Mouse (Mus musculus) hindbrain, embryonic 14.5 days (tissue): ENCODE data around the gene Brat1. TPM values are rescaled to one million over a fixed set of nuclear protein-coding genes. Genes with fewer than 3 reads are reported as not detected.
A peak's percentile ranks its signal among the peaks of the same experiment; 100 is the strongest.

ENCODE experiments used
- ATAC-seq: fragments of 200-750 bp; cut with Nextera tagmentation; 2 replicates; pipeline ENCODE4 v1.8.0; 2017; ENCODE audit warnings: moderate number of reproducible peaks, mild to moderate bottlenecking, moderate TSS enrichment, moderate library complexity; ENCODE audit not compliant: low FRiP score
- DNase-seq: peaks from one replicate; pipeline ENCODE4 v3.0.0-alpha.2; 2015; ENCODE audit warnings: low spot score
- H3K27ac ChIP-seq: fragments of 300-500 bp; sonication (generic); 2 replicates; pipeline ENCODE4 v1.5.1; 2014; ENCODE audit warnings: mild to moderate bottlenecking, moderate library complexity
- H3K27me3 ChIP-seq: fragments of 300-500 bp; sonication (generic); 2 replicates; pipeline ENCODE4 v1.6.1; 2014; ENCODE audit warnings: mild to moderate bottlenecking, low read length, mixed read lengths; ENCODE audit not compliant: control insufficient read depth, insufficient read depth
- H3K36me3 ChIP-seq: fragments of 300-500 bp; sonication (generic); replicated peaks from 2 replicates; pipeline ENCODE4 v1.6.1; 2014; ENCODE audit not compliant: control insufficient read depth, insufficient read depth
- H3K4me1 ChIP-seq: fragments of 300-500 bp; sonication (generic); replicated peaks from 2 replicates; pipeline ENCODE4 v1.6.1; 2014; ENCODE audit warnings: antibody characterized with exemption, low read length, mixed read lengths; ENCODE audit not compliant: control insufficient read depth, insufficient read depth
- H3K4me2 ChIP-seq: fragments of 300-500 bp; sonication (generic); replicated peaks from 2 replicates; pipeline ENCODE4 v1.6.1; 2014; ENCODE audit warnings: mild to moderate bottlenecking, moderate library complexity
- H3K4me3 ChIP-seq: fragments of 300-500 bp; sonication (generic); replicated peaks from 2 replicates; pipeline ENCODE4 v1.5.1; 2014; ENCODE audit warnings: mild to moderate bottlenecking, low read length
- H3K9ac ChIP-seq: fragments of 300-500 bp; sonication (generic); 2 replicates; pipeline ENCODE4 v1.6.1; 2014
- H3K9me3 ChIP-seq: fragments of 300-500 bp; sonication (generic); 2 replicates; pipeline ENCODE4 v1.6.1; 2016; ENCODE audit warnings: low read length; ENCODE audit not compliant: control insufficient read depth
- WGBS: fragments of 180-500 bp; shearing (Covaris S2); extraction: QIAGEN DNeasy Blood & Tissue Kit; methylation state at CpG from one replicate; pipeline ENCODE4 v1.1.7; 2014; 5-methylcytosine and 5-hydroxymethylcytosine counted together
- polyA plus RNA-seq: library from polyadenylated mRNA; unstranded; fragments of >200 nt; fragmentation: Nextera tagmentation; extraction: Ambion mirVana; gene quantifications from 2 replicates; pipeline ENCODE4 v1.2.1, GENCODE M21; 2014

The Brat1 gene
- polyA plus RNA-seq, 1 experiment from 2014 or later = 19.1 TPM

- Histone ChIP-seq H3K4me1 (no peaks in the 10 kb centered on the region; the same call in 1 of the 2 replicates), H3K4me2 (peak overlapping the region; percentile 52), H3K36me3 (no peaks in the 10 kb centered on the region), H3K27me3 (peaks cover 23% of the 10 kb centered on the region), H3K9ac (no peak overlapping the region), H3K9me3 (no peaks in the 10 kb centered on the region), H3K27ac (no peak overlapping the region), H3K4me3 (peak overlapping the region; percentile 22)
- DNase-seq (peak; percentile 46), ATAC-seq (0 out of 2 replicates have a peak, but pooled peaks have one; percentile 24)
- WGBS = 2% methylated on average over 21 of the region's 22 CpGs
Measured at GRCm38 (mm10) chr5:140735297-140735696, 30.5 kb downstream of the Brat1 start.

- H3K9me3 ChIP-seq = no peaks in the 10 kb centered on the region
- H3K27ac ChIP-seq = no peak overlapping the region
- H3K36me3 ChIP-seq = no peaks in the 10 kb centered on the region
- 20% methylated on average over 12 of the region's 13 CpGs for WGBS
- ATAC-seq = no peak
- no peak for DNase-seq
- no peak overlapping the region for H3K9ac ChIP-seq
- peaks cover 23% of the 10 kb centered on the region for H3K27me3 ChIP-seq
- H3K4me2 ChIP-seq = peak overlapping the region; percentile 52; the same call in 1 of the 2 replicates
- no peaks in the 10 kb centered on the region; the same call in 1 of the 2 replicates for H3K4me1 ChIP-seq
- H3K4me3 ChIP-seq = no peak overlapping the region
Measured at GRCm38 (mm10) chr5:140736166-140736565, 31.4 kb downstream of the Brat1 start.

GRCm38 (mm10) chr5:140739813-140740212, 35.0 kb downstream of the Brat1 start:
- no peak overlapping the region for H3K4me2 ChIP-seq
- H3K36me3 ChIP-seq = no peaks in the 10 kb centered on the region
- H3K4me1 ChIP-seq = no peaks in the 10 kb centered on the region; the same call in 1 of the 2 replicates
- WGBS = 78% methylated on average over 12 of the region's 12 CpGs
- H3K9me3 ChIP-seq = no peaks in the 10 kb centered on the region
- no peak overlapping the region for H3K9ac ChIP-seq
- no peak overlapping the region for H3K27ac ChIP-seq
- H3K4me3 ChIP-seq = no peak overlapping the region
- DNase-seq (no peak), ATAC-seq (no peak)
- H3K27me3 ChIP-seq = peaks cover 20% of the 10 kb centered on the region

- Histone ChIP-seq H3K27ac (no peak overlapping the region), H3K4me3 (no peak overlapping the region), H3K27me3 (peaks cover 11% of the 10 kb centered on the region; the same call in 1 of the 2 replicates), H3K9ac (no peak overlapping the region), H3K4me1 (no peaks in the 10 kb centered on the region), H3K9me3 (no peaks in the 10 kb centered on the region), H3K4me2 (no peak overlapping the region), H3K36me3 (no peaks in the 10 kb centered on the region)
- ATAC-seq = no peak
- 69% methylated on average over 11 of the region's 11 CpGs for WGBS
- no peak for DNase-seq
Measured at GRCm38 (mm10) chr5:140741040-140741439, 36.2 kb downstream of the Brat1 start.

- H3K4me3 ChIP-seq = no peak overlapping the region
- H3K36me3 ChIP-seq = no peaks in the 10 kb centered on the region
- H3K9ac ChIP-seq = no peak overlapping the region
- no peaks in the 10 kb centered on the region for H3K9me3 ChIP-seq
- no peak for ATAC-seq
- H3K4me1 ChIP-seq = no peaks in the 10 kb centered on the region
- H3K27ac ChIP-seq = no peak overlapping the region
- no peak for DNase-seq
- H3K4me2 ChIP-seq = no peak overlapping the region
- H3K27me3 ChIP-seq = peaks cover 4% of the 10 kb centered on the region; the same call in 1 of the 2 replicates
Measured at GRCm38 (mm10) chr5:140741877-140742276, 37.1 kb downstream of the Brat1 start.

GRCm38 (mm10) chr5:140743706-140744131, 38.9 kb downstream of the Brat1 start:
- Histone ChIP-seq H3K4me1 (no peaks in the 10 kb centered on the region), H3K36me3 (no peaks in the 10 kb centered on the region), H3K9ac (no peak overlapping the region), H3K27ac (no peak overlapping the region), H3K9me3 (no peaks in the 10 kb centered on the region), H3K27me3 (no peaks in the 10 kb centered on the region), H3K4me2 (no peak overlapping the region), H3K4me3 (no peak overlapping the region)
- 27% methylated on average over 12 of the region's 12 CpGs for WGBS
- ATAC-seq (peak; percentile 64; the same call in 1 of the 2 replicates), DNase-seq (no peak)

- no peak for ATAC-seq
- H3K27ac ChIP-seq = no peak overlapping the region
- H3K4me3 ChIP-seq = no peak overlapping the region
- H3K27me3 ChIP-seq = no peaks in the 10 kb centered on the region
- H3K9ac ChIP-seq = no peak overlapping the region
- no peaks in the 10 kb centered on the region; the same call in 1 of the 2 replicates for H3K4me1 ChIP-seq
- H3K36me3 ChIP-seq = no peaks in the 10 kb centered on the region
- WGBS = 84% methylated on average over 10 of the region's 10 CpGs
- H3K9me3 ChIP-seq = no peaks in the 10 kb centered on the region
- no peak overlapping the region for H3K4me2 ChIP-seq
- DNase-seq = no peak
Measured at GRCm38 (mm10) chr5:140748425-140748824, 43.6 kb downstream of the Brat1 start.

- ATAC-seq = peak; percentile 75
- no peaks in the 10 kb centered on the region for H3K36me3 ChIP-seq
Measured at GRCm38 (mm10) chr5:140749062-140749875, 44.5 kb downstream of the Brat1 start.

GRCm38 (mm10) chr5:140750925-140751324, 46.1 kb downstream of the Brat1 start:
- 0% methylated on average over 1 of the region's 2 CpGs for WGBS
- Histone ChIP-seq H3K36me3 (no peaks in the 10 kb centered on the region), H3K9me3 (no peaks in the 10 kb centered on the region), H3K4me3 (no peak overlapping the region), H3K4me2 (no peak overlapping the region), H3K27me3 (no peaks in the 10 kb centered on the region), H3K4me1 (no peaks in the 10 kb centered on the region; the same call in 1 of the 2 replicates), H3K27ac (no peak overlapping the region), H3K9ac (no peak overlapping the region)
- DNase-seq = no peak
- ATAC-seq = no peak

More at GRCm38 (mm10) chr5:140749062-140749875, 44.5 kb downstream of the Brat1 start:
- H3K4me2 ChIP-seq = peak overlapping the region; percentile 42
- peak overlapping the region; percentile 16 for H3K4me3 ChIP-seq
- H3K27me3 ChIP-seq = no peaks in the 10 kb centered on the region
- H3K9ac ChIP-seq = peak overlapping the region; percentile 35; the same call in 1 of the 2 replicates
- no peaks in the 10 kb centered on the region for H3K9me3 ChIP-seq
- DNase-seq = peak; percentile 77
- WGBS = 22% methylated on average over 12 of the region's 12 CpGs
- H3K27ac ChIP-seq = no peak overlapping the region
- no peaks in the 10 kb centered on the region; the same call in 1 of the 2 replicates for H3K4me1 ChIP-seq
